Mouse (Mus musculus) central nervous system, embryonic 11.5 days (tissue): ENCODE measurements around the gene Ch25h. TPM values are rescaled to one million over a fixed set of nuclear protein-coding genes. Genes with fewer than 3 reads are reported as not detected.

ENCODE experiments used
- polyA plus RNA-seq: library from polyadenylated mRNA; depleted of rRNA; stranded (reverse); fragments of >200 nt; gene quantifications from 2 replicates; pipeline ENCODE4 v1.2.3, GENCODE M21; 2012; rRNA removed

Gene Ch25h
- polyA plus RNA-seq = 0.30 and 3.5 TPM in 2 replicates

DNA sequence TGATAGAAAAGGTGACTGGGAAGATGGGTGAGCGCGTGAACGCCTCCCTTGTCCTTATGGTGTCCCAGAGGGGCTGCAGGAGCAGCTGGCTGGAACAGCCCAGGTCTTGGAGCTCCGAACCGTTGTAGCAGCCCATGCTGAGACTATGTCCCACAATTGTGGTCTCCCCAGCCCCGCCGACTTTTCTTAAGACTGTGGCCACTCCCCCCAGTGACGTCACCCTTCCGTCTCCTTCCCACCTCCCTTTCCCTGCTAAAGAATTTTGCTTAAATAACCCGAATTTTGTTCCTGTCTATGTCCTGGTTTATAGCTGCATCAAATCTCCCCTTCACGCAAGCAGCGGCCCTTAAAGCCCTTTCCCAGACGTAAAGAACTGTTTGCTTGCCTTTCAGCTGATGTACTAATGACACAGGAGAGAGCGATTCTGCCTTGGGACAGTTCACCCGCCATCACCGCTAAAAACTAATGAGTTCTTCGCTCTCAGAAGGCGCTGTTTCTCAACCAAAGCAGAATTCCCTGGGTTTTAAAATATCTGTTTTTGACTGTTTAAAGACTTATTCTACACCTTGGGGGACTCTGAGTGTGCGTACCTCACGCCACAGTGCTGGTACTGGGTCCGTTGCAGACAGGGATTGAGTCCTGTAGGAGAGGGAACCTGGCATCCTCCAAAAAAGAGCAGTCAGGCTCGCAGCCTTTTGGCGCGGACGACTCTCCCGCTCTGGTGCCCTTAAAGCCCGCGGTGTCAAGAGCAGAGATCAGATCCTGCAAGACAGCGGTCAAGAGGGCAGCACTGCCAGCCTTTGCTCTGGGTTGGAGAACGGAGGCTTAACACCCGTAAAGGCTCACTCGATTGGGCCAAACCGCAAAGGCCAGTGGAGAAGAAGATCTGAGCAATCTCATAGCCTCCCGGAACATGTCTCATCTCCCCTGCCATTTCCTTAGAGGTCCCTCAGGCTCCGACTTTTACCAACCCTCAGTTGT lies at the start of gene Ch25h:
Gene Ch25h, minus strand, starts transcription at position 174 of the 981 bp plus-strand sequence.

Other genes starting within 250 kb of the Ch25h start
- gene Acta2, start 219.6 kb downstream of the Ch25h start, polyA plus RNA-seq = 39.3 and 140 TPM in 2 replicates
- gene Fas, start 184.5 kb downstream of the Ch25h start, polyA plus RNA-seq = 0.59 and 0.99 TPM in 2 replicates
- gene Lipa, start 52.3 kb upstream of the Ch25h start, polyA plus RNA-seq = 10.6 and 19.4 TPM in 2 replicates
- gene Ifit2, start 75.5 kb upstream of the Ch25h start, polyA plus RNA-seq = 1.6 and 3.5 TPM in 2 replicates
- 0.38 and 0.45 TPM in 2 replicates for gene Ifit3, start 108.4 kb upstream of the Ch25h start, polyA plus RNA-seq
- 0.23 and 0.25 TPM in 2 replicates for gene Ifit1bl1, start 126.8 kb upstream of the Ch25h start, polyA plus RNA-seq
- gene Ifit3b, start 132.8 kb upstream of the Ch25h start, polyA plus RNA-seq = 0.07 TPM in 1 of 2 replicates, not detected in the other
- 0.07 and 0.11 TPM in 2 replicates for gene Ifit1bl2, start 165.6 kb upstream of the Ch25h start, polyA plus RNA-seq
- gene Ifit1, start 165.7 kb upstream of the Ch25h start, polyA plus RNA-seq = 0.20 and 0.25 TPM in 2 replicates